Mouse (Mus musculus): ENCODE data around the gene Lyg1.

DNA sequence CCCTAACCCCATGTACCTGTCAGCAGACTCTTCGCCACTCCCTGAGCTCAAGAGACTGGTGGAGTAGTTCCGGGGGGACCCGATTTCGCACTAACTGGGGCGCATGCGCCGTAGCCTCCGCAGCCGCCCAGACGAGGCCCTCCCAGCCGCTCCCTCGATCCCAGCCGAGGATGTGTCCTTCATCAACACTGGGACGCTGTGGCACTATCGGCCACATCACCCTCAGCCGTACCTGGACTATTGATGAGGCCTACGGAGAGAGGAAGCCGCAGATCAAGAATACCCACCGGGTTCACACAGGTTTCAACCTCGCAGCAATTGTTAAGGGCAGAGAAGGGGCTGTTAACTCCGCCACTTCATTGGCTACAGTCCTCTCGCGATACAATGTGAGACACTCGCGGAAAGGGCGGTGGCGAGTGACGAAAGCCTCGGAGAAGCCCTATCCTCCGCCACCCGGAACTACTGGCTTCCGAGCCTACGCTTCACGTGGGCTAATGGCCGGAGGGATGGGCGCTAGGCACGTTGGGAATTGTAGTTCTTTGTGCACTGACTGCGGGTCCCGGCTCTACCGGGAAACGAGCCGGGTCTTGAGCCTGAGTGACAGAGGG lies 39.4 kb upstream of the Lyg1 start:
- TF ChIP-seq EP300 (IDR thresholded peaks at IDR 0.05; ENCODE audit: low read depth) (peak; percentile 75), CTCF (IDR thresholded peaks at IDR 0.05; ENCODE audit: low read depth) (0 out of 2 replicates have a peak, but pooled peaks have one; percentile 4)

Measured in heart, postnatal 0 days (tissue).